Mouse (Mus musculus) heart, adult 2 months (tissue): ENCODE measurements at regions not wholly inside any gene's neighbourhood (a gene's known extent, or its start where the extent isn't known, plus 50 kb on each side); places are given as distances from the start of the nearest gene placed in this dataset.

ENCODE experiments used
- DNase-seq, 2 experiments: peaks; one replicate each; pipeline ENCODE4 v3.0.0; 2021
- H3K27ac ChIP-seq: fragments of 200-600 bp; 2 replicates; pipeline ENCODE4 v1.8.1; 2022
- H3K27me3 ChIP-seq: fragments of 200-500 bp; 2 replicates; pipeline ENCODE4 v1.6.1; 2012; ENCODE audit warnings: mild to moderate bottlenecking, low read length, inconsistent platforms, mixed read lengths; ENCODE audit not compliant: control insufficient read depth, insufficient read depth
- H3K36me3 ChIP-seq: fragments of 200-500 bp; 2 replicates; pipeline ENCODE4 v1.6.1; 2012; ENCODE audit warnings: low read length, inconsistent platforms; ENCODE audit not compliant: control insufficient read depth, insufficient read depth
- H3K4me1 ChIP-seq: fragments of 200-500 bp; 2 replicates; pipeline ENCODE4 v1.6.1; 2011; ENCODE audit warnings: low read length; ENCODE audit not compliant: control insufficient read depth, insufficient read depth
- H3K4me3 ChIP-seq: fragments of 200-600 bp; 2 replicates; pipeline ENCODE4 v1.8.1; 2022
- H3K79me2 ChIP-seq: fragments of 200-500 bp; replicated peaks from 2 replicates; pipeline ENCODE4 v1.6.1; 2012; ENCODE audit warnings: mild to moderate bottlenecking, inconsistent platforms, low read length, moderate library complexity, mixed read lengths; ENCODE audit not compliant: control insufficient read depth, insufficient read depth
- H3K9ac ChIP-seq: fragments of 200-500 bp; 2 replicates; pipeline ENCODE4 v1.6.1; 2012; ENCODE audit warnings: low read depth, mild to moderate bottlenecking, control low read depth, inconsistent platforms, low read length, mixed read lengths
- CTCF ChIP-seq: fragments of 200-600 bp; IDR thresholded peaks from 2 replicates; pipeline ENCODE4 v1.8.1; 2022; ENCODE audit warnings: antibody characterized with exemption, mild to moderate bottlenecking, moderate library complexity
- EP300 ChIP-seq: fragments of 200-500 bp; IDR thresholded peaks from 2 replicates; pipeline ENCODE4 v1.6.1; 2011; ENCODE audit warnings: low read depth, low read length, control low read depth; ENCODE audit not compliant: insufficient read depth
- POLR2A ChIP-seq: fragments of 200-500 bp; IDR thresholded peaks from 2 replicates; pipeline ENCODE4 v1.6.1; 2011; ENCODE audit warnings: mild to moderate bottlenecking, low read depth, low read length, control low read depth; ENCODE audit not compliant: insufficient read depth
- WGBS: fragments of 180-500 bp; shearing (Covaris S2); methylation state at CpG from one replicate; pipeline ENCODE4 v1.1.7; 2018; 5-methylcytosine and 5-hydroxymethylcytosine counted together
- intact Hi-C: fragments of 180-260 bp; cut with DNase I; formaldehyde crosslinking; loops from one replicate; pipeline ENCODE4 v1.15.1; 2025

GRCm38 (mm10) chr2:105515326-105515725 lies 116.2 kb upstream of the Rcn1 start:
- Histone ChIP-seq H3K9ac (no peak overlapping the region), H3K4me3 (no peak overlapping the region), H3K4me1 (no peaks in the 10 kb centered on the region), H3K27ac (no peak overlapping the region), H3K27me3 (no peaks in the 10 kb centered on the region), H3K79me2 (no peaks in the 10 kb centered on the region), H3K36me3 (no peaks in the 10 kb centered on the region)
- intact Hi-C loops = no loop called here
- no peak for TF ChIP-seq POLR2A
- 76% methylated on average over 3 of the region's 3 CpGs for WGBS
- DNase-seq = no peak

DNA sequence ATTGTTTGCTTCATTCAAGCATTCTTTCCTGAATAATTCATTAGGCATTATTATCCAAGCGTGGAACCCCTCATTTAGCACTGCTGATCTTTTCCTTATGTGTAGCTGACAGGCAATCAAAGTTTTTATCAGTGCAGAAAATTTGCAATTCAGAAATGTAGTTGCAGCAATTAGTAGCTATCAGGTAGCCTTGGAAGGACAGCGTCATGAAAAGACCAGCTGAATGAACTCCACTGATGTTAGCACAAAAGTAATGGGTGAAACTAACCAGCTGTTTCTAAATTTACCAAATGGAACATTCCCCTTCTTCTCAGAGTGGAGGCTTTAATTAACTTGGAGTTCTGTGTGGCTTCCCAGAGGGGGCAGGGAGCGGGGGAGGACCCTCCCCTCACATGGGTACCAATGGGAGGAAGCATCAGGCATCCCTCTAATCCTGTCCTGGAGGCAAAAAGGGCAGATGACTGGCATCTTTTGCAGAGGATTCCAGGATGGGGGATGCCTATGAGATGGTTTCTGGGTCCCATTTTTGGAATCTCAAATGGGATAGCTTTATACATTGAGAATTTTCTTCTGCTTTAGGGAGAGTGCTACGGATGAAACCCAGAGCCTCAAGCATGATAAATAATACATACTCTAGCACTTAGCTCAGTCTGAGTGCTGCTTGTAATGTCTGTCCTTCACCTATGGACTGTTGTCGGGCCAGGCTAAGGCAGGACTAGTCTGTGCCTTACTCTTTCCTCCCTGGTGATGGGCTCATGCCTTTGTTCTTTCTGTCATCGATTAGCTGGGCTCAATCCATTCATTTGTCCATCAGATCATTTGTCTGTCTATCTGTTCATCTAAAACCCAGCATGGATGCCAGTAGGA lies 117.4 kb upstream of the Rcn1 start:
- H3K36me3 ChIP-seq = no peaks in the 10 kb centered on the region
- no peaks in the 10 kb centered on the region for H3K27me3 ChIP-seq
- no peaks in the 10 kb centered on the region for H3K4me1 ChIP-seq
- H3K4me3 ChIP-seq = no peak overlapping the region
- TF ChIP-seq EP300 (no peak), POLR2A (no peak), CTCF (no peak)
- DNase-seq = no peak
- no peak overlapping the region for H3K27ac ChIP-seq
- 65% methylated on average over 6 of the region's 6 CpGs for WGBS
- intact Hi-C loops = no loop called here
- no peak overlapping the region for H3K9ac ChIP-seq
- H3K79me2 ChIP-seq = no peaks in the 10 kb centered on the region

DNA sequence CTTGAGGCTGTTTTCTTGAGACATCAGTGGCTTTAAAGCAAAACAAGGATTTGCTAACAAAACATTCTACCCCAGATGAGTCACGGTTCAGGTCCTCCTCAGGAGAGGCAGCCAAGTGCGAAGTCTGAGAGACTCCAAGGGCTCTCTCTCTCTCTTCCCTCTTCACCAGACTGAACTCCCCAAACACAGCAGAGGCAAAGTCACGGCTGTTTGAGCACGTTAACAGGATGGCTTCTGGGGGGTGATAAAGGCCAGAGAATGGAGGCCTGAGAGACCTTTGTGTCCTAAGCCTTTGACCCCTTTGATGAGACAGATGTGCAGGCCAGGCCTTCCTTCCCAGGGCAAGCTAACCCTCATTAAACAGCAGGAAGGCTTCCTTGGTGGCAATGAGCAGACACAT lies 122.7 kb upstream of the Rcn1 start:
- Histone ChIP-seq H3K36me3 (no peaks in the 10 kb centered on the region), H3K27ac (no peak overlapping the region), H3K4me3 (no peak overlapping the region), H3K4me1 (no peaks in the 10 kb centered on the region), H3K79me2 (no peaks in the 10 kb centered on the region), H3K9ac (no peak overlapping the region), H3K27me3 (no peaks in the 10 kb centered on the region)
- intact Hi-C loops = loop anchor here (5.0 kb wide), 1 partner anchor 560 kb away; no protein-coding TSS in a partner anchor
- no peak for TF ChIP-seq CTCF
- TF ChIP-seq EP300 = no peak
- no peak for TF ChIP-seq POLR2A
- WGBS = 27% methylated on average over 4 of the region's 4 CpGs
- no peak for DNase-seq

DNA sequence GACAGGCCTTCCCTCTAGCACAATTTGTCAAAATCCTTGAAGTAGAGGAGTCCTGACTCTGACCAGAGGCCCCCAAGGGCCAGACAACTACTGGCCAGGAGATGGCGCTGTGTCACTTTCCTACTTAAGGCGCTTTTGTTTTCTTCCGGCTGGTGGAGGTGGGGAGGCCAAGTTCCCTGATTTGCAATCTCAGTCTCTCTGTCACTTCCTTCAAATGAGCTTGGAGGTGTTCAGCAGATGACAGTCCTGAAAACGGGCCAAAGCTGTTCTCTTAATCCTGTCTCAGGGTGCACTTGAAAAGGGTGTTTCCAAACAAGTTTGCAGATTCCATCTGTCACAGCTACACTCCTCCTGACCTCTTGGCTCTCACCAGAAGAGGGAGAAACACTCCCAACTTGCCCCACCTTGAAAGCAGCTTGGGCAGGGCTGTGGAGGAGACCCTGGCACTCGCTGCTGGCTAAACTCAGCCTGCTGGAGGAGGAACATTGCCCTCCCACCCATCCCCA lies 124.2 kb upstream of the Rcn1 start:
- DNase-seq = peak; percentile 4 to 19
- Histone ChIP-seq H3K79me2 (no peaks in the 10 kb centered on the region), H3K27me3 (no peaks in the 10 kb centered on the region), H3K36me3 (no peaks in the 10 kb centered on the region), H3K27ac (no peak overlapping the region), H3K9ac (no peak overlapping the region), H3K4me1 (no peaks in the 10 kb centered on the region), H3K4me3 (no peak overlapping the region)
- TF ChIP-seq POLR2A (no peak), EP300 (no peak), CTCF (peak; percentile 66)
- intact Hi-C loops = loop anchor here (5.0 kb wide), 1 partner anchor 559 kb away; no protein-coding TSS in a partner anchor
- WGBS = 10% methylated on average over 5 of the region's 5 CpGs

- Histone ChIP-seq H3K27ac (no peak overlapping the region), H3K79me2 (no peaks in the 10 kb centered on the region), H3K27me3 (no peaks in the 10 kb centered on the region), H3K9ac (no peak overlapping the region), H3K4me1 (no peaks in the 10 kb centered on the region), H3K36me3 (no peaks in the 10 kb centered on the region), H3K4me3 (no peak overlapping the region)
- intact Hi-C loops = no loop called here
- WGBS = 75% methylated on average over 7 of the region's 7 CpGs
- TF ChIP-seq CTCF = no peak
- TF ChIP-seq POLR2A = no peak
- TF ChIP-seq EP300 = no peak
- DNase-seq = no peak
These were observed 126.0 kb upstream of the Rcn1 start for GRCm38 (mm10) chr2:105525111-105525610.

GRCm38 (mm10) chr2:105528535-105528934 lies 129.4 kb upstream of the Rcn1 start:
- Histone ChIP-seq H3K9ac (no peak overlapping the region), H3K27ac (no peak overlapping the region), H3K4me3 (no peak overlapping the region), H3K79me2 (no peaks in the 10 kb centered on the region), H3K4me1 (no peaks in the 10 kb centered on the region), H3K36me3 (no peaks in the 10 kb centered on the region), H3K27me3 (no peaks in the 10 kb centered on the region)
- intact Hi-C loops = no loop called here
- no peak for DNase-seq
- 86% methylated on average over 8 of the region's 8 CpGs for WGBS
- TF ChIP-seq CTCF (no peak), EP300 (no peak), POLR2A (no peak)
